Mouse (Mus musculus): ENCODE results near the gene Sox6. TPM values are rescaled to one million over a fixed set of nuclear protein-coding genes. Genes with fewer than 3 reads are reported as not detected.
A peak's percentile ranks its signal among the peaks of the same experiment; 100 is the strongest.

Gene Sox6
- polyA plus RNA-seq, 1 experiment from 2014 or later: 37.1 TPM

GRCm38 (mm10) chr7:115842251-115842650, 196.3 kb downstream of the Sox6 start:
- Histone ChIP-seq H3K4me3 (ENCODE audit: low read depth, low read length) (no peak overlapping the region), H3K9me3 (ENCODE audit: control insufficient read depth, low read length) (no peaks in the 10 kb centered on the region), H3K4me2 (peak overlapping the region; percentile 33), H3K36me3 (ENCODE audit: control insufficient read depth, insufficient read depth, low read length) (no peaks in the 10 kb centered on the region), H3K4me1 (replicated peaks; ENCODE audit: control insufficient read depth, insufficient read depth, low read length) (peaks cover 3% of the 10 kb centered on the region), H3K9ac (ENCODE audit: low read depth, low read length) (no peak overlapping the region), H3K27me3 (replicated peaks; ENCODE audit: control insufficient read depth, insufficient read depth, low read length) (no peaks in the 10 kb centered on the region), H3K27ac (ENCODE audit: low read depth, low read length) (no peak overlapping the region)
- no peak for ATAC-seq (replicated peaks; ENCODE audit: low FRiP score)
- DNase-seq (ENCODE audit: low spot score): no peak

DNA sequence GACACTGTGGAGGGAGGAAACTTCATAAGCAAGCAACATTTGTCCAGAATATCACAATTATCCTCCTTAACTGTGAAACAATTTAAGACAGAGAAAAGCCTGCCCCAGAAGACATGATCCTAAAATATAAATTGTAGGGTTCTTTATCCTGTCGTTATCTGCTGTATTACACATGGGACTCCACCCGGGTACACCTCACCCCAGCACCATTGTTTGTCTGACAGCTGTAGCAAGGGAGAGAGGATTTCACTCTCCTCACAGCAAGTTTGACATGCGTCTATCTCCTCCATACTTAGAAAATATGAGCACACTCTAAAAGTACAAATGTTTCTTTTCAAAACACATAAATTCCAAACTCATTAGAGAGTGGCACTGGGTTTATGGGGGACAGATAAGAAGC, 198.0 kb downstream of the Sox6 start:
- Histone ChIP-seq H3K4me3 (ENCODE audit: low read depth, low read length) (no peak overlapping the region), H3K4me1 (replicated peaks; ENCODE audit: control insufficient read depth, insufficient read depth, low read length) (peaks cover 3% of the 10 kb centered on the region), H3K9ac (ENCODE audit: low read depth, low read length) (no peak overlapping the region), H3K36me3 (ENCODE audit: control insufficient read depth, insufficient read depth, low read length) (no peaks in the 10 kb centered on the region), H3K4me2 (peak overlapping the region; percentile 45), H3K27ac (ENCODE audit: low read depth, low read length) (peak overlapping the region; percentile 35; the same call in 1 of the 2 replicates), H3K27me3 (replicated peaks; ENCODE audit: control insufficient read depth, insufficient read depth, low read length) (no peaks in the 10 kb centered on the region), H3K9me3 (ENCODE audit: control insufficient read depth, low read length) (no peaks in the 10 kb centered on the region)
- DNase-seq (ENCODE audit: low spot score) (no peak), ATAC-seq (replicated peaks; ENCODE audit: low FRiP score) (peak; percentile 74)
- whole genome bisulfite sequencing: 44% methylated on average over 3 of the region's 3 CpGs

- no peaks in the 10 kb centered on the region for H3K36me3 ChIP-seq (ENCODE audit: control insufficient read depth, insufficient read depth, low read length)
- H3K4me2 ChIP-seq: no peak overlapping the region
- H3K9me3 ChIP-seq (ENCODE audit: control insufficient read depth, low read length): no peaks in the 10 kb centered on the region
- WGBS: 61% methylated on average over 3 of the region's 3 CpGs
- H3K4me3 ChIP-seq (ENCODE audit: low read depth, low read length): no peak overlapping the region
- no peaks in the 10 kb centered on the region for H3K27me3 ChIP-seq (replicated peaks; ENCODE audit: control insufficient read depth, insufficient read depth, low read length)
- peaks cover 20% of the 10 kb centered on the region for H3K4me1 ChIP-seq (replicated peaks; ENCODE audit: control insufficient read depth, insufficient read depth, low read length)
- no peak overlapping the region for H3K9ac ChIP-seq (ENCODE audit: low read depth, low read length)
- no peak overlapping the region for H3K27ac ChIP-seq (ENCODE audit: low read depth, low read length)
- ATAC-seq (replicated peaks; ENCODE audit: low FRiP score) (no peak), DNase-seq (ENCODE audit: low spot score) (no peak)
These were observed 203.6 kb downstream of the Sox6 start for GRCm38 (mm10) chr7:115835005-115835404.

GRCm38 (mm10) chr7:115833701-115834100, 204.9 kb downstream of the Sox6 start:
- 67% methylated on average over 3 of the region's 3 CpGs for WGBS
- Histone ChIP-seq H3K4me3 (ENCODE audit: low read depth, low read length) (no peak overlapping the region), H3K27me3 (replicated peaks; ENCODE audit: control insufficient read depth, insufficient read depth, low read length) (no peaks in the 10 kb centered on the region), H3K27ac (ENCODE audit: low read depth, low read length) (no peak overlapping the region), H3K9ac (ENCODE audit: low read depth, low read length) (no peak overlapping the region), H3K4me2 (no peak overlapping the region), H3K9me3 (ENCODE audit: control insufficient read depth, low read length) (no peaks in the 10 kb centered on the region), H3K36me3 (ENCODE audit: control insufficient read depth, insufficient read depth, low read length) (no peaks in the 10 kb centered on the region), H3K4me1 (replicated peaks; ENCODE audit: control insufficient read depth, insufficient read depth, low read length) (peaks cover 25% of the 10 kb centered on the region)
- no peak for DNase-seq (ENCODE audit: low spot score)
- ATAC-seq (replicated peaks; ENCODE audit: low FRiP score): no peak

- Histone ChIP-seq H3K4me1 (replicated peaks; ENCODE audit: control insufficient read depth, insufficient read depth, low read length) (peaks cover 34% of the 10 kb centered on the region), H3K9ac (ENCODE audit: low read depth, low read length) (no peak overlapping the region; the same call in 1 of the 2 replicates), H3K4me2 (peak overlapping the region; percentile 66), H3K27me3 (replicated peaks; ENCODE audit: control insufficient read depth, insufficient read depth, low read length) (no peaks in the 10 kb centered on the region), H3K4me3 (ENCODE audit: low read depth, low read length) (peak overlapping the region; percentile 22; the same call in 1 of the 2 replicates), H3K36me3 (ENCODE audit: control insufficient read depth, insufficient read depth, low read length) (no peaks in the 10 kb centered on the region), H3K27ac (ENCODE audit: low read depth, low read length) (peak overlapping the region; percentile 83), H3K9me3 (ENCODE audit: control insufficient read depth, low read length) (no peaks in the 10 kb centered on the region)
- DNase-seq (ENCODE audit: low spot score): peak; percentile 53
- 35% methylated on average over 11 of the region's 11 CpGs for WGBS
- peak; percentile 92 for ATAC-seq (replicated peaks; ENCODE audit: low FRiP score)
These were observed 207.4 kb downstream of the Sox6 start for GRCm38 (mm10) chr7:115830938-115831873.

DNA sequence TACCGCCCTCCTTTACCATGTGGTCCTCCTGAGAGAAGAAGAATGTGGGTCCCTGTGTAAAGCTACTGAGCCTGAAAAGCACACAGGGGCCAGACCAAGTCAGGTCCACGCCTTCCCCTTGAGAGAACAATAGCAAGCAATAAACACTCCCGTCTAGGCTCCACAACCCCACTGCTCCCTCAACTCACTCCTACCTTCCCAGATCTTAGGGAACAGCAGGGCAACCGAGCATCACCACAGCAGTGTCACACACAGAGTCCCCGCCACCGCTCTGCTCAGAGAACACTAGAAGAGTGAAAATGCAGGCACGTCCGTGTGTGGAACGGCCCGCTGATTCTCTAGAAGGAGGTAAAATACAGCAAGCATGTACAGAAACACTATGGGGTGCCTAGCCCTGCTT, 208.2 kb downstream of the Sox6 start:
- WGBS: 70% methylated on average over 10 of the region's 10 CpGs
- Histone ChIP-seq H3K27ac (ENCODE audit: low read depth, low read length) (peak overlapping the region; percentile 83), H3K9me3 (ENCODE audit: control insufficient read depth, low read length) (no peaks in the 10 kb centered on the region), H3K4me2 (peak overlapping the region; percentile 66), H3K9ac (ENCODE audit: low read depth, low read length) (peak overlapping the region; percentile 37; the same call in 1 of the 2 replicates), H3K4me3 (ENCODE audit: low read depth, low read length) (peak overlapping the region; percentile 21; the same call in 1 of the 2 replicates), H3K36me3 (ENCODE audit: control insufficient read depth, insufficient read depth, low read length) (no peaks in the 10 kb centered on the region), H3K27me3 (replicated peaks; ENCODE audit: control insufficient read depth, insufficient read depth, low read length) (no peaks in the 10 kb centered on the region), H3K4me1 (replicated peaks; ENCODE audit: control insufficient read depth, insufficient read depth, low read length) (peaks cover 32% of the 10 kb centered on the region)
- DNase-seq (ENCODE audit: low spot score): no peak
- no peak; the same call in 1 of the 2 replicates for ATAC-seq (replicated peaks; ENCODE audit: low FRiP score)

DNA sequence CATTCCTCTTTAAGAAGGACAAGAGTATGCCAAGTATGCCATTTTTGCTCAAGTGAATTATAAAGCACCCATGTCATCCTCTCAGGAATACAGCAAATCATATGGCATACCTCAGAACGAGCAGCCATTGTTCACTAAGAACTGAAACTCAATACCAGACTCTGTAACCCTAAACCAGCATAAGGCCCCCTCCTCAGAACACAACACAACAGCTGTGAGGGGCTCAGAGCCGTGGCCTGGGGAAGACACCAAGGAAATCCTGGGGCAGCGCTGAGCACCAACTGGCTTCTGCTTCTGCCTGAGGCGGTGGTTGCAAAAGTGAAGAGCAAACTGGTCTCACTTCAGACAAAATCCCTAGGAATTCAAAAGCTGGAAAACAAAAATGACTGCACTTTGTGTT, 208.8 kb downstream of the Sox6 start:
- DNase-seq (ENCODE audit: low spot score): no peak
- ATAC-seq (replicated peaks; ENCODE audit: low FRiP score): no peak
- Histone ChIP-seq H3K4me2 (no peak overlapping the region; the same call in 1 of the 2 replicates), H3K9ac (ENCODE audit: low read depth, low read length) (no peak overlapping the region), H3K27me3 (replicated peaks; ENCODE audit: control insufficient read depth, insufficient read depth, low read length) (no peaks in the 10 kb centered on the region), H3K9me3 (ENCODE audit: control insufficient read depth, low read length) (no peaks in the 10 kb centered on the region), H3K36me3 (ENCODE audit: control insufficient read depth, insufficient read depth, low read length) (no peaks in the 10 kb centered on the region), H3K4me3 (ENCODE audit: low read depth, low read length) (no peak overlapping the region), H3K4me1 (replicated peaks; ENCODE audit: control insufficient read depth, insufficient read depth, low read length) (peaks cover 30% of the 10 kb centered on the region), H3K27ac (ENCODE audit: low read depth, low read length) (peak overlapping the region; percentile 83; the same call in 1 of the 2 replicates)
- WGBS: 50% methylated on average over 4 of the region's 4 CpGs

- ATAC-seq (replicated peaks; ENCODE audit: low FRiP score): no peak
- peaks cover 30% of the 10 kb centered on the region for H3K4me1 ChIP-seq (replicated peaks; ENCODE audit: control insufficient read depth, insufficient read depth, low read length)
These were observed 209.3 kb downstream of the Sox6 start for GRCm38 (mm10) chr7:115829260-115829659.

GRCm38 (mm10) chr7:115825295-115825694, 213.3 kb downstream of the Sox6 start:
- H3K9me3 ChIP-seq (ENCODE audit: control insufficient read depth, low read length): no peaks in the 10 kb centered on the region
- H3K27ac ChIP-seq (ENCODE audit: low read depth, low read length): no peak overlapping the region
- peaks cover 17% of the 10 kb centered on the region for H3K4me1 ChIP-seq (replicated peaks; ENCODE audit: control insufficient read depth, insufficient read depth, low read length)
- H3K4me3 ChIP-seq (ENCODE audit: low read depth, low read length): no peak overlapping the region
- ATAC-seq (replicated peaks; ENCODE audit: low FRiP score) (no peak), DNase-seq (ENCODE audit: low spot score) (no peak)
- no peak overlapping the region for H3K4me2 ChIP-seq
- 82% methylated on average over 3 of the region's 3 CpGs for WGBS
- H3K36me3 ChIP-seq (ENCODE audit: control insufficient read depth, insufficient read depth, low read length): no peaks in the 10 kb centered on the region
- no peaks in the 10 kb centered on the region for H3K27me3 ChIP-seq (replicated peaks; ENCODE audit: control insufficient read depth, insufficient read depth, low read length)
- H3K9ac ChIP-seq (ENCODE audit: low read depth, low read length): no peak overlapping the region

More at GRCm38 (mm10) chr7:115829260-115829659, 209.3 kb downstream of the Sox6 start:
- H3K4me2 ChIP-seq: no peak overlapping the region
- H3K36me3 ChIP-seq (ENCODE audit: control insufficient read depth, insufficient read depth, low read length): no peaks in the 10 kb centered on the region
- no peak overlapping the region for H3K4me3 ChIP-seq (ENCODE audit: low read depth, low read length)
- no peak overlapping the region for H3K27ac ChIP-seq (ENCODE audit: low read depth, low read length)
- no peak overlapping the region for H3K9ac ChIP-seq (ENCODE audit: low read depth, low read length)
- 80% methylated on average over 4 of the region's 4 CpGs for WGBS
- H3K27me3 ChIP-seq (replicated peaks; ENCODE audit: control insufficient read depth, insufficient read depth, low read length): no peaks in the 10 kb centered on the region
- no peak for DNase-seq (ENCODE audit: low spot score)
- no peaks in the 10 kb centered on the region for H3K9me3 ChIP-seq (ENCODE audit: control insufficient read depth, low read length)

Measured in liver, embryonic 11.5 days (tissue).